Mouse (Mus musculus): ENCODE measurements around the gene Plekho2.

- no peak for TF ChIP-seq CTCF (IDR thresholded peaks at IDR 0.05)
- TF ChIP-seq EP300 (IDR thresholded peaks at IDR 0.05; ENCODE audit: insufficient read depth, low read depth, low read length): no peak
- no peak for TF ChIP-seq POLR2A (IDR thresholded peaks at IDR 0.05; ENCODE audit: insufficient read depth, low read depth, low read length)
These were observed 43.3 kb downstream of the Plekho2 start for GRCm38 (mm10) chr9:65536491-65536890.

Measured in heart, adult 2 months (tissue).